Mouse (Mus musculus) heart, adult 2 months (tissue): Measurements from ENCODE around the gene Tiam1. TPM values are rescaled to one million over a fixed set of nuclear protein-coding genes. Genes with fewer than 3 reads are reported as not detected.

ENCODE experiments used
- DNase-seq, 2 experiments: peaks; one replicate each; pipeline ENCODE4 v3.0.0; 2021
- H3K27ac ChIP-seq: fragments of 200-600 bp; 2 replicates; pipeline ENCODE4 v1.8.1; 2022
- H3K27me3 ChIP-seq: fragments of 200-500 bp; 2 replicates; pipeline ENCODE4 v1.6.1; 2012; ENCODE audit warnings: mild to moderate bottlenecking, low read length, inconsistent platforms, mixed read lengths; ENCODE audit not compliant: control insufficient read depth, insufficient read depth
- H3K36me3 ChIP-seq: fragments of 200-500 bp; 2 replicates; pipeline ENCODE4 v1.6.1; 2012; ENCODE audit warnings: low read length, inconsistent platforms; ENCODE audit not compliant: control insufficient read depth, insufficient read depth
- H3K4me1 ChIP-seq: fragments of 200-500 bp; 2 replicates; pipeline ENCODE4 v1.6.1; 2011; ENCODE audit warnings: low read length; ENCODE audit not compliant: control insufficient read depth, insufficient read depth
- H3K4me3 ChIP-seq: fragments of 200-600 bp; 2 replicates; pipeline ENCODE4 v1.8.1; 2022
- H3K79me2 ChIP-seq: fragments of 200-500 bp; replicated peaks from 2 replicates; pipeline ENCODE4 v1.6.1; 2012; ENCODE audit warnings: mild to moderate bottlenecking, inconsistent platforms, low read length, moderate library complexity, mixed read lengths; ENCODE audit not compliant: control insufficient read depth, insufficient read depth
- H3K9ac ChIP-seq: fragments of 200-500 bp; 2 replicates; pipeline ENCODE4 v1.6.1; 2012; ENCODE audit warnings: low read depth, mild to moderate bottlenecking, control low read depth, inconsistent platforms, low read length, mixed read lengths
- CTCF ChIP-seq: fragments of 200-600 bp; IDR thresholded peaks from 2 replicates; pipeline ENCODE4 v1.8.1; 2022; ENCODE audit warnings: antibody characterized with exemption, mild to moderate bottlenecking, moderate library complexity
- EP300 ChIP-seq: fragments of 200-500 bp; IDR thresholded peaks from 2 replicates; pipeline ENCODE4 v1.6.1; 2011; ENCODE audit warnings: low read depth, low read length, control low read depth; ENCODE audit not compliant: insufficient read depth
- POLR2A ChIP-seq: fragments of 200-500 bp; IDR thresholded peaks from 2 replicates; pipeline ENCODE4 v1.6.1; 2011; ENCODE audit warnings: mild to moderate bottlenecking, low read depth, low read length, control low read depth; ENCODE audit not compliant: insufficient read depth
- WGBS: fragments of 180-500 bp; shearing (Covaris S2); methylation state at CpG from one replicate; pipeline ENCODE4 v1.1.7; 2018; 5-methylcytosine and 5-hydroxymethylcytosine counted together
- intact Hi-C: fragments of 180-260 bp; cut with DNase I; formaldehyde crosslinking; loops from one replicate; pipeline ENCODE4 v1.15.1; 2025
- polyA plus RNA-seq: library from polyadenylated mRNA; depleted of rRNA; stranded (reverse); fragments of >200 nt; gene quantifications from 2 replicates; pipeline ENCODE4 v1.2.3, GENCODE M21; 2012
- total RNA-seq, 2 experiments: library from RNA; stranded (reverse); gene quantifications; 2 replicates each; pipeline ENCODE4 v1.2.3; 2021

The Tiam1 gene
- total and polyA plus RNA-seq, 3 experiments: 2.3 to 7.9 (median 4.4) TPM

DNA sequence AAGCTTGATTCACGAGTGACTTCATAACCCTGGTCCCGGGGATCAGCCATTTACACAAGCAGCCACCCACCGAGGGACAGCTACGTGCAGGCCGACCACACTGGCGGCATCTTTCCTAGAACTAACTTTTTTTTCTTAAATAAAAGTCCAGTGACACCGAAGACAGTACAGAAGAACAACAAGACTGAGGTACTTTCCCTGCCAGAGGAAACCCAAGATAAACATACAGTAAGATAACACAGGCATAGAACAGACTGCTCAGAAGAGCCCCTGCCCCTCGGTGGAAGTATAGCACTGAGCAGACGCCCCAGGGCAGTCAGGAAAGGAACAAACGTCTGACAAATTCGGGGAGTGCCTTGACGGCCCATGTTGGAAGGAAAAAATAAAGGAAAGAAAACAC lies 317.7 kb downstream of the Tiam1 start:
- no peak for TF ChIP-seq EP300
- TF ChIP-seq CTCF: no peak
- no peak for TF ChIP-seq POLR2A
- no peaks in the 10 kb centered on the region for H3K36me3 ChIP-seq
- intact Hi-C loops: no loop called here
- H3K4me1 ChIP-seq: peaks cover 6% of the 10 kb centered on the region
- H3K27ac ChIP-seq: no peak overlapping the region
- H3K27me3 ChIP-seq: no peaks in the 10 kb centered on the region
- no peak for DNase-seq
- no peak overlapping the region for H3K9ac ChIP-seq
- H3K4me3 ChIP-seq: no peak overlapping the region
- WGBS: 55% methylated on average over 12 of the region's 12 CpGs
- H3K79me2 ChIP-seq: no peaks in the 10 kb centered on the region

DNA sequence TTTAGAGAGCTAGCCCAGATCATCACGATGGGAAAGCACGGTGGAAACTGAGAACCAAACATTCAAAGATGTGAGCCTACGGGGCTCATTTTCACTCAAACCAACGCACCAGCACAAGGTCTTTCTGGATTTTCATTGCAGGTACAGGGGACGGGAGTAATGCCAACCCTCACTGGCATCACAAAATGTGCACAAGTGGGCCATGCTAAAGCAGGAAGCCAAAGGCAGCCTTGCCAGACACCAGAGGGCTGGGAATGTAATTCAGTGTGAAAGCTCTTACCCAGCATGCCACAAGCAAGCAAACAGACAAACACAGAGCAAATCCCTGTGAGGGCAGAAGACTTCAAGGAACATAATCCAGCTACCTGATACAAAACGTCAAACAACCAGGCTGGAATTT lies 320.7 kb downstream of the Tiam1 start:
- no peaks in the 10 kb centered on the region for H3K36me3 ChIP-seq
- no peak overlapping the region for H3K9ac ChIP-seq
- 88% methylated on average over 6 of the region's 6 CpGs for whole genome bisulfite sequencing
- DNase-seq: no peak
- H3K4me1 ChIP-seq: peaks cover 2% of the 10 kb centered on the region; the same call in 1 of the 2 replicates
- H3K27ac ChIP-seq: no peak overlapping the region
- intact Hi-C loops: no loop called here
- H3K27me3 ChIP-seq: no peaks in the 10 kb centered on the region
- no peaks in the 10 kb centered on the region for H3K79me2 ChIP-seq
- no peak overlapping the region for H3K4me3 ChIP-seq
- TF ChIP-seq POLR2A: no peak

DNA sequence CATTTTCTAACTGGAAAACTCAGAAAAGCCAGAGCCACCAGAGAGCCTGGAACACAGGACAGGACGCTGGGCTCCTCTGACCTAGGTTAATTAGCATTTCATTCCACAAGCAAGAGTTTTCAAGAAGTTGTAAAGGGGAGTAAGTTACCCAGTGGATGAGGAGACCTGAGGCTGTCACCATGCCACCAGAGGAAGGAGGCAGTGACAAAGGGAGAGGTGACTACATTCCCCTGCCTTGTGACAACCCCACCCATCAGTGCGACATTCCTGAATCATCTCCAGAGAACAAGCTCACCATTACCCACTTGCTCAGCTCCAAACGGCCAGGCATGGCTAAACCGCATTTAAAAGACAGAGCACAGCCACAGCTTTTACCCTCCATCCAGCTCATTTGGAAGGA lies 324.9 kb downstream of the Tiam1 start:
- Histone ChIP-seq H3K27ac (no peak overlapping the region), H3K36me3 (no peaks in the 10 kb centered on the region), H3K27me3 (no peaks in the 10 kb centered on the region), H3K4me3 (no peak overlapping the region), H3K4me1 (peaks cover 2% of the 10 kb centered on the region), H3K9ac (no peak overlapping the region), H3K79me2 (no peaks in the 10 kb centered on the region)
- DNase-seq: no peak
- intact Hi-C loops: no loop called here
- no peak for TF ChIP-seq CTCF
- TF ChIP-seq POLR2A: no peak
- TF ChIP-seq EP300: no peak
- 55% methylated on average over 4 of the region's 4 CpGs for WGBS

DNA sequence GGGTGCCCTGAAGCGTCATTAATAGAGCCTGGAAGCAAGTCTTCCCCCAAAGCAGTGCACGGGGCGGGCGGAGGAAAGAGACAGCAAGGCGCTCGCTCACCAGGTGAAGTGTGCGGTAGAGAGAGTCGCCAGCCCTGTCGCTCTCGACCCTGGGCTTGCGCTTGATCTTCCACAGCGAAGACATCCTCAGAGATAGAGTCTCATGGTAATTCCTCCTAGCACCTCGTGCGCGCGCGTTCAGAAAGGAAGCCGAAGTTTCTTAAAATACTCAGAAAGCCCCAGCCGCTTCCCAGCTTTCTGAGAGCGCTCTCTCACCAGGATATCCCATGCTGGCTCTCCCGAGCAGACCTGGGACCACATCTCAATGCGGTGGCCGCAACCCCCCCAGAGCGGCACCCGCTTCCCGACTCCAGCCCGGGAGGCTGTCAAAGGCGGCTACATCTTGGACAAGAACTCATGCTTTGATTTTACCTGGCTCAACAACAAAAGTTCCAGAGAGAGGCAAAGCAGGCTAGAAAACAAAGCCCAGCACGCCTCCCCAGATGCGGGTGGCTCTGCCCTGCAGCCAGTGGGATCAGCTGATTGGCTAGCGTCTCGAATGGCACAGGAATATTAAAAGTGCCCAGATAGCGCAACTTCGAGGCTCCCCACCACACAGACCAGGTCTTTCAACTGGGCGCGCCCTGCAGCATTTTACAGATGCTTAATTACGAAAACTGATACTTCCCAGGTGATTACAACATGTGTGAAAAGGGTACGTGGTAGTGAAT lies 325.5 kb downstream of the Tiam1 start:
- no peaks in the 10 kb centered on the region for H3K27me3 ChIP-seq
- H3K27ac ChIP-seq: no peak overlapping the region
- H3K4me1 ChIP-seq: peaks cover 2% of the 10 kb centered on the region
- 11% methylated on average over 38 of the region's 38 CpGs for WGBS
- intact Hi-C loops: no loop called here
- H3K9ac ChIP-seq: no peak overlapping the region
- no peaks in the 10 kb centered on the region for H3K79me2 ChIP-seq
- H3K36me3 ChIP-seq: no peaks in the 10 kb centered on the region
- TF ChIP-seq EP300: no peak
- no peak for TF ChIP-seq CTCF
- no peak for TF ChIP-seq POLR2A
- peak overlapping the region; percentile 28 for H3K4me3 ChIP-seq
- no peak for DNase-seq

DNA sequence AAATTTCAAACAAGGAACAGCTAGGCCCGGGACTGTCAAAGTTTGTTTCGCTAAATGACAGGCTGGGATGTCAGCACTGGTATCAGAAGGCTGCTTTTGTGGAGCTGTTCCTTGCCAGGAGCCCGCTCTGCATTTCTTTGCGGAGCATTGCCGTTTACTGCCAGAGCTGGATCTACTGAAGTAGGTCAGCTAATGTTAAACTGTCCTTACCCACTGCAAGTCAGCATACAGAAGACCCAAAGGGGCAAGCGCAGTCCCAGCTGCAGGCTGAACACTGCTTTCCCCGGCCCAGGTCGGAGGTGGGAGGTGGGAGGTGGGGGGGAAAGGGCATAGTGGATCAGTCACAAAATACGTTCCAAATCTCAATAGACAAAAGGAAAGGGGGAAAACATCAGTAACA lies 326.3 kb downstream of the Tiam1 start:
- Histone ChIP-seq H3K79me2 (no peaks in the 10 kb centered on the region), H3K4me1 (peaks cover 2% of the 10 kb centered on the region), H3K9ac (no peak overlapping the region), H3K4me3 (no peak overlapping the region), H3K36me3 (no peaks in the 10 kb centered on the region), H3K27me3 (no peaks in the 10 kb centered on the region), H3K27ac (no peak overlapping the region)
- intact Hi-C loops: no loop called here
- 45% methylated on average over 9 of the region's 9 CpGs for WGBS
- no peak for DNase-seq
- TF ChIP-seq EP300: no peak
- TF ChIP-seq CTCF: no peak
- TF ChIP-seq POLR2A: no peak

- TF ChIP-seq EP300 (no peak), CTCF (no peak), POLR2A (no peak)
- H3K36me3 ChIP-seq: no peaks in the 10 kb centered on the region
- intact Hi-C loops: no loop called here
- H3K4me3 ChIP-seq: no peak overlapping the region
- H3K9ac ChIP-seq: no peak overlapping the region
- H3K79me2 ChIP-seq: no peaks in the 10 kb centered on the region
- H3K4me1 ChIP-seq: peaks cover 2% of the 10 kb centered on the region
- no peak overlapping the region for H3K27ac ChIP-seq
- WGBS: 56% methylated on average over 13 of the region's 13 CpGs
- no peaks in the 10 kb centered on the region for H3K27me3 ChIP-seq
- no peak for DNase-seq
These were observed 326.9 kb downstream of the Tiam1 start for GRCm38 (mm10) chr16:89816506-89817172.
